Mouse (Mus musculus) heart, embryonic 16.5 days (tissue): ENCODE measurements around the gene Olfr1396. TPM values are rescaled to one million over a fixed set of nuclear protein-coding genes. Genes with fewer than 3 reads are reported as not detected.
"Not testable (repeated sequence)": the region's sequence is repeated elsewhere in the genome, so short reads cannot be mapped to it uniquely, and the experiment has no call there.

ENCODE experiments used
- ATAC-seq: fragments of 200-750 bp; cut with Nextera tagmentation; replicated peaks from 2 replicates; pipeline ENCODE4 v1.8.0; 2017; ENCODE audit warnings: moderate number of reproducible peaks; ENCODE audit not compliant: insufficient read depth, low FRiP score; ENCODE audit errors: extremely low read depth
- H3K27ac ChIP-seq: fragments of 300-500 bp; sonication (generic); 2 replicates; pipeline ENCODE4 v1.5.1; 2014; ENCODE audit warnings: mild to moderate bottlenecking, low read length, control low read depth, moderate library complexity
- H3K27me3 ChIP-seq: fragments of 300-500 bp; sonication (generic); 2 replicates; pipeline ENCODE4 v1.6.1; 2014; ENCODE audit warnings: low read length, mixed read lengths; ENCODE audit not compliant: control insufficient read depth, insufficient read depth
- H3K36me3 ChIP-seq: fragments of 300-500 bp; sonication (generic); 2 replicates; pipeline ENCODE4 v1.6.1; 2014; ENCODE audit not compliant: control insufficient read depth, insufficient read depth
- H3K4me1 ChIP-seq: fragments of 300-500 bp; sonication (generic); 2 replicates; pipeline ENCODE4 v1.6.1; 2014; ENCODE audit warnings: low read length, mixed read lengths; ENCODE audit not compliant: control insufficient read depth, insufficient read depth
- H3K4me2 ChIP-seq: fragments of 300-500 bp; sonication (generic); 2 replicates; pipeline ENCODE4 v1.6.1; 2014; ENCODE audit warnings: low read depth, mild to moderate bottlenecking, control low read depth, low read length
- H3K4me3 ChIP-seq: fragments of 300-500 bp; sonication (generic); 2 replicates; pipeline ENCODE4 v1.5.1; 2014; ENCODE audit warnings: mild to moderate bottlenecking, control low read depth, low read length
- H3K9ac ChIP-seq: fragments of 300-500 bp; sonication (generic); 2 replicates; pipeline ENCODE4 v1.6.1; 2014; ENCODE audit warnings: low read length, control low read depth
- H3K9me3 ChIP-seq: fragments of 300-500 bp; sonication (generic); replicated peaks from 2 replicates; pipeline ENCODE4 v1.6.1; 2016; ENCODE audit warnings: low read length; ENCODE audit not compliant: control insufficient read depth
- WGBS: fragments of 180-500 bp; shearing (Covaris S2); extraction: QIAGEN DNeasy Blood & Tissue Kit; methylation state at CpG from one replicate; pipeline ENCODE4 v1.1.7; 2014; 5-methylcytosine and 5-hydroxymethylcytosine counted together
- polyA plus RNA-seq: library from polyadenylated mRNA; unstranded; fragments of >200 nt; fragmentation: Nextera tagmentation; extraction: Ambion mirVana; gene quantifications from 2 replicates; pipeline ENCODE4 v1.2.1, GENCODE M21; 2015

Olfr1396 gene
- polyA plus RNA-seq, 1 experiment from 2014 or later: 0.18 TPM

DNA sequence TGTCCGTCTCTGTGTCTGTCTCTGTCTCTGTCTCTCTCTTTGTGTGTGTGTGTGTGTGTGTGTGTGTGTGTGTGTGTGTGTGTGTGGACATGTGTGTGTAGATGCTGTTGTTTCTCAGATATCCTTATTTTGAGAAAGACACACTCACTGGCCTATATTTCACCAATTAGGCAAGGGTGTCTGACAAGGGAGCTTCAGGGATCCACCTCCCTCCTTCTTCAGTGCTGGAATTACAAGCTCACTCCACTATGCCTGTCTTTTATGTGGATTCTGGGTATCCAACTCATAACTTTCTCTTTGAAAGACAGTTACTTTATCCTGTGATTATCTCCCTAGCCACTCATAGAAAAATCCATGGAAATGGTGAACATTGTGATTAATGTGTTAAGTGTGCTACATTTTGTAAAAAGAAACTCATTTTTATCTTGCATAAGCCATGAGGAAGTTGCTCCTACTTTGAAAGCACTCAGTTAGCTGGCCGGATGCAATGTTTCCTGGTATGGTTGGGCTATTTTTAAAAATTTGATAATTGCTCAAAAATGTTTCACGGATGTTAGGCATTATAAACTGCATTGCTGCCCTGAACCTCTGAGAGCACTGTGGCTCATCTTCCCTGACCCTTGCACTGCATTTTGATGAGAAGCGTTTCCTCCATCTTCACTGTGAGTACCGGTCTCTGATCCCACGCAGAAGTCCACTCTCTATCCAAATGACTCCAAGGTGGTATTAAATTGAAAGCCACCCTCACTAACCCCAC, 38.5 kb downstream of the Olfr1396 start, which contains the start of gene Ifi47:
TSS of gene Ifi47 (plus strand) at position 587 of the 757 bp plus-strand sequence.
- ATAC-seq: peak; percentile 45
- WGBS: 46% methylated on average over 6 of the region's 6 CpGs
- peak within 1 kb of the TSS; percentile 78 for H3K27ac ChIP-seq
- not testable (repeated sequence) for H3K4me3 ChIP-seq, H3K4me1 ChIP-seq, H3K9me3 ChIP-seq, H3K4me2 ChIP-seq, H3K27me3 ChIP-seq, H3K9ac ChIP-seq, H3K36me3 ChIP-seq

DNA sequence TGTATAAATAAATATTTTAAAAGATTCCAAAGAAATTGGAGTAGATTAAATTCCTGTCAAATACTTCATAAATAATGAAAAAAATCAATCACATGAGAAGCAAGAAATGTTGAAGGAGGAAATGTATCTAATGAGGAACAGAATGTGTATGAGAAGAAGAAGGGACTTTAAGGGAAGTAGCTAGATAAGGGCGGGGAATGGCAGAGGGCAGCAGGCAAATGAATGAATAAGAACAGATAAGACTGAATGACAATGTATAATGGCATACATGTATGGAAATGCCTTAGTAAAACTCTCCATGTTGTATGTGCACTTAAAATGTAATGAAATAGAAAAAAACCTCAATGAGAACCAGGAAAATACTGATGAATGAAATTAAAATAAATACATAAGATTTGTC, 46.3 kb downstream of the Olfr1396 start:
- WGBS: 61% methylated on average over 1 of the region's 1 CpGs
- Histone ChIP-seq H3K27me3 (no peaks in the 10 kb centered on the region), H3K36me3 (no peaks in the 10 kb centered on the region), H3K4me1 (no peaks in the 10 kb centered on the region), H3K9ac (no peak overlapping the region), H3K4me2 (no peak overlapping the region), H3K27ac (no peak overlapping the region), H3K9me3 (no peaks in the 10 kb centered on the region), H3K4me3 (no peak overlapping the region)
- ATAC-seq: no peak

DNA sequence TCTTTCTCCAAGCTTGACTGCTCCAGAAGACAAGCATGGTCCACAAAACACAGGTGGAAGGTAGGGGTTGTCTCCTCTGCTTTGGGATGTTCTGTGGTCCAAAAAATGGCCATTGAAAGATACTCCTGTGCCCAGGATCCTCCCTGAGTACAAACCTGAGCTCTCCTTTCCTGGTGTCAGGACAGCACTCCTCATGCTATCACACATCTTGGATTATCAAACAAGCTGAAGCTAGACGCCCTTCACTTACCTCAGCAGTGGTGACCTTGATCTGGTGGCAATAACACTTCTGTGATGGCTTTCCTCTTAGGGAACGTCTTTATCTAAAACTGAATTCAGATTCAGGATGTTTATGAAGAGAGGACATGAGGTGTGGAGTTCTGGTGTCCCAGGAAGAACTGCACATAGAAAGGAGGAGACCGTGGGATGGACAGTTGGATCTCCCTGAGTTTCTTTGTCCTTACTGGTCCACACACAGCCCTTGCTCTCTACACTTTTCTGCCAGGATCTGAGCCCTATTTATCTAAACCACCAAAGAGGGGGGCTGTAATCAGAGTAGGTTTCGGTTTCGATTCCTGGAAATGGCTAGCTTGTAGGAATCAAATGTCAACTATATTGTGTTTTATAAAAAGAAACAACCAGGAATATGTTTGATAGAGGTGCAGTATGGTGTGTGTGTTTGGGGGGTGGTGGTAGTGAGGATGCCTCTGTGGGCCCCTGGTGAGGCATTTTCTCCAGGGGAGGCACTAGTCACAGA, 50.8 kb downstream of the Olfr1396 start, which contains the start of gene Tgtp2:
TSS of gene Tgtp2 (minus strand) at position 494 of the 757 bp plus-strand sequence.
- H3K9ac ChIP-seq, H3K4me3 ChIP-seq, H3K27me3 ChIP-seq, H3K36me3 ChIP-seq, H3K4me2 ChIP-seq, H3K27ac ChIP-seq, H3K4me1 ChIP-seq, H3K9me3 ChIP-seq, ATAC-seq: not testable (repeated sequence)
- 60% methylated on average over 5 of the region's 5 CpGs for whole genome bisulfite sequencing

DNA sequence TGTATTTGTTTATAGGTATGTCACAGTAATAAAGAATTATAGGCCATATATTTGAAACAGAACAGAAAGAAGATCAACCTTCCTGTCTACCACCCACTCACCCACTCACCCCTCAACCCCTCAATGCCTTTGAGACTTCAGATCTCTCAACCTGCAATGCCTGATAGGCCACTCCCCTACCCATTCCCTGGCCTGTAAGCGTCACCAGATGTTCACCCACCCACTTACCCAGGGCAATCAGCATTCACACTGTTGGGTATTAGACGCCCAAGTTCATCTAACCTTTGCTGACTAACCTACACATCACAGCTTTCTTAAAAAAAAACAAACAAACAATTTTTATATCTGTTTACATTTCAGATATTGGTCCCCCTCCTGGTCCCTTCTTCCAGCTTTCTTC, 52.8 kb downstream of the Olfr1396 start:
- H3K4me1 ChIP-seq, H3K9me3 ChIP-seq, H3K4me2 ChIP-seq, H3K36me3 ChIP-seq, H3K9ac ChIP-seq, H3K4me3 ChIP-seq, H3K27ac ChIP-seq, H3K27me3 ChIP-seq, ATAC-seq: not testable (repeated sequence)
- 65% methylated on average over 2 of the region's 2 CpGs for WGBS

DNA sequence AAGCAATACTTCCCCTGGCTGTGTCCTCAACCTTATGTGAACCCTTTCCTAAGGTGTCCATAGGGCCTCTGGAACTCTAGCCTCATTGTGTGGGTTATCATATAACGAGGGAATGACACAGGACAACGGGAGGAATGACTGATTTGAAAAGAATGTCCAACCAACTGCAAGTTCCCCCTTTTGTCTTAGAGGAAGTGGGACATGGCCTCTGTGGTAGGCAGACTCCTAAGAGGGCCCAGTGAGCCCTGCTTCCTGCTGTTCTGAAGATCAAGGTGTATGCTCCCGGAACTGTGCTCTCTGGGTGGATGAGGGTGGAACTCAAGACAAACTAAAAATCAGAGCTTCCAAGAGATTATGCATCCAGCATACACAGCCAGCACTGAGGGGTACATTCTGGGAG, 54.6 kb downstream of the Olfr1396 start:
- H3K9ac ChIP-seq, H3K4me1 ChIP-seq, H3K9me3 ChIP-seq, H3K4me3 ChIP-seq, H3K27me3 ChIP-seq, ATAC-seq, H3K36me3 ChIP-seq, H3K4me2 ChIP-seq, H3K27ac ChIP-seq: not testable (repeated sequence)
- WGBS: 25% methylated on average over 1 of the region's 3 CpGs

Other genes with a start within 250 kb of the Olfr1396 start
- 11.6 and 14.5 TPM in 2 replicates for gene Irgm1, start 243.2 kb downstream of the Olfr1396 start, polyA plus RNA-seq
- 0.15 and 0.28 TPM in 2 replicates for gene Gm5431, start 212.7 kb downstream of the Olfr1396 start, polyA plus RNA-seq
- 2.7 and 10.4 TPM in 2 replicates for gene Psme2b, start 168.7 kb downstream of the Olfr1396 start, polyA plus RNA-seq
- gene Olfr56, start 136.0 kb downstream of the Olfr1396 start, polyA plus RNA-seq: 0.07 TPM in 1 of 2 replicates, not detected in the other
- 0.39 and 0.74 TPM in 2 replicates for gene 9930111J21Rik1, start 135.5 kb downstream of the Olfr1396 start, polyA plus RNA-seq
- 0.10 and 0.13 TPM in 2 replicates for gene Gm12185, start 122.6 kb downstream of the Olfr1396 start, polyA plus RNA-seq
- 2.2 and 6.3 TPM in 2 replicates for gene Tgtp1, start 120.7 kb downstream of the Olfr1396 start, polyA plus RNA-seq
- gene 9930111J21Rik2, start 63.6 kb downstream of the Olfr1396 start, polyA plus RNA-seq: 0.87 and 1.2 TPM in 2 replicates
- gene Tgtp2, start 50.7 kb downstream of the Olfr1396 start, polyA plus RNA-seq: 3.8 and 8.0 TPM in 2 replicates
- 3.6 and 7.6 TPM in 2 replicates for gene Ifi47, start 38.3 kb downstream of the Olfr1396 start, polyA plus RNA-seq
- not detected in 2 replicates for gene Olfr1395, start 27.4 kb upstream of the Olfr1396 start, polyA plus RNA-seq
- gene Olfr1394, start 39.5 kb upstream of the Olfr1396 start, polyA plus RNA-seq: not detected in 2 replicates
- gene Btnl9, start 72.3 kb upstream of the Olfr1396 start, polyA plus RNA-seq: 6.4 and 8.0 TPM in 2 replicates
- 28.3 and 30.0 TPM in 2 replicates for gene Zfp62, start 88.4 kb upstream of the Olfr1396 start, polyA plus RNA-seq
- 57.4 and 61.4 TPM in 2 replicates for gene Mgat1, start 129.3 kb upstream of the Olfr1396 start, polyA plus RNA-seq
- 0.15 and 0.17 TPM in 2 replicates for gene Olfr1393, start 163.4 kb upstream of the Olfr1396 start, polyA plus RNA-seq
- gene Olfr1392, start 170.4 kb upstream of the Olfr1396 start, polyA plus RNA-seq: not detected in 2 replicates
- not detected in 2 replicates for gene Olfr10, start 189.9 kb upstream of the Olfr1396 start, polyA plus RNA-seq
- not detected in 2 replicates for gene Olfr1391, start 207.9 kb upstream of the Olfr1396 start, polyA plus RNA-seq
- not detected in 2 replicates for gene Olfr1390, start 220.3 kb upstream of the Olfr1396 start, polyA plus RNA-seq